Mouse (Mus musculus): Measurements from ENCODE around the gene Vmn1r218. TPM values are rescaled to one million over a fixed set of nuclear protein-coding genes. Genes with fewer than 3 reads are reported as not detected.
"Not testable (repeated sequence)": the region's sequence is repeated elsewhere in the genome, so short reads cannot be mapped to it uniquely, and the experiment has no call there.

Vmn1r218 gene
- not detected in 2 replicates for polyA plus RNA-seq (2014; fragmentation: Nextera tagmentation; extraction: Ambion mirVana)

GRCm38 (mm10) chr13:23133099-23133498, at the start of gene Vmn1r218:
Gene Vmn1r218 (plus strand): TSS chr13:23133155.
- Histone ChIP-seq H3K36me3 (ENCODE audit: control insufficient read depth, insufficient read depth, low read length) (no peaks in the 10 kb centered on the region), H3K9ac (ENCODE audit: low read length) (no peak within 1 kb of the TSS), H3K27ac (replicated peaks; ENCODE audit: low read depth, low read length) (no peak within 1 kb of the TSS), H3K4me2 (ENCODE audit: low read depth, severe bottlenecking) (no peak within 1 kb of the TSS), H3K9me3 (ENCODE audit: control insufficient read depth, low read length) (no peaks in the 10 kb centered on the region), H3K27me3 (ENCODE audit: control insufficient read depth, insufficient read depth, low read length) (no peaks in the 10 kb centered on the region), H3K4me3 (ENCODE audit: low read depth, low read length) (no peak within 1 kb of the TSS), H3K4me1 (ENCODE audit: control insufficient read depth, insufficient read depth, low read length) (no peaks in the 10 kb centered on the region)
- WGBS, result 76% methylated on average over 3 of the region's 3 CpGs
- no peak for ATAC-seq (ENCODE audit: insufficient number of reproducible peaks, low FRiP score, low TSS enrichment, low read depth)
- DNase-seq (ENCODE audit: low spot score), result no peak

DNA sequence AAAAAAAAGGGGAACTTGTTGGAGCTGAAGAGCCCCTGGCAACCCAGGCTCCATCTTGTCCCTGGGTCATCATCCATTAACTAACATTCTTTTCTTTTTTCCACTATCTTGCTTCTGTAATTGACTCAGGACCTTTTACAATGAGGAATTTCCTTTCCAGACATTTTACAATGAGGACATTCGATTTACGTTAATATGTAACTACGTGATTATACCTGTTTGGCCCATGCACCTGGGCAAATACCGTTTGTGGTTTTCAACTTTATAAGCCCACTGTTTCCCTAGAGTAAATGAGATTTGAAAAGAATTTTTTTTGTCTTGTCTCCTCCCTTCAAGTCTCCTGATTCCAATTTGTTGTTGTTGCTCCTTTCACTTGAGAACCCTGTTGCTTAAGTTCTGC, 38.6 kb upstream of the Vmn1r218 start:
- Histone ChIP-seq H3K4me3 (ENCODE audit: low read depth, low read length) (no peak overlapping the region), H3K36me3 (ENCODE audit: control insufficient read depth, insufficient read depth, low read length) (no peaks in the 10 kb centered on the region), H3K9me3 (ENCODE audit: control insufficient read depth, low read length) (no peaks in the 10 kb centered on the region), H3K27ac (replicated peaks; ENCODE audit: low read depth, low read length) (no peak overlapping the region), H3K27me3 (ENCODE audit: control insufficient read depth, insufficient read depth, low read length) (no peaks in the 10 kb centered on the region), H3K4me2 (ENCODE audit: low read depth, severe bottlenecking) (no peak overlapping the region), H3K4me1 (ENCODE audit: control insufficient read depth, insufficient read depth, low read length) (no peaks in the 10 kb centered on the region), H3K9ac (ENCODE audit: low read length) (no peak overlapping the region)
- WGBS, result 92% methylated on average over 4 of the region's 4 CpGs
- DNase-seq (ENCODE audit: low spot score) (no peak), ATAC-seq (ENCODE audit: insufficient number of reproducible peaks, low FRiP score, low TSS enrichment, low read depth) (no peak)

DNA sequence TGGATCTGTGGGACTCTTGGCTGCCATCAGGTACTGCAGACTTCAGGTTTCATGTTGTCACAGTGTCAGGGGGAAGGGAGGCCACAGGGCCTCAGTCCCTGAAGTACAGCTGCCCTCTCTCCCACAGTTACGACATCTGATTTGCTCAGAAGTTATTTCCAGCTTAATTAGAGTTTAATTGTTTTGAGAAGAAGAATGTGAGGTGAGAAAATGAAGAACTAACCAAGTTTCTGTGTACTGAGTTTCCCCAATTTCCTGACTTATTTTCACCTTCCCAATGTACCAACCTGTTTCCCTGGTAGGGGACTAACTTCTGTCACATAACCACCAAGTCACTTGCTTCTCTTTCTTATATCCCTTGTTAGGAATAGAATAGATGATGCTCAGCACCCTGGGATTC, 14.8 kb upstream of the Vmn1r218 start, which contains the start of gene Vmn1r217:
Gene Vmn1r217 (minus strand): TSS at position 101 of the 400 bp plus-strand sequence.
- WGBS, result 70% methylated on average over 1 of the region's 1 CpGs
- ATAC-seq (ENCODE audit: insufficient number of reproducible peaks, low FRiP score, low TSS enrichment, low read depth); H3K27me3 ChIP-seq (ENCODE audit: control insufficient read depth, insufficient read depth, low read length); H3K4me1 ChIP-seq (ENCODE audit: control insufficient read depth, insufficient read depth, low read length); H3K36me3 ChIP-seq (ENCODE audit: control insufficient read depth, insufficient read depth, low read length); H3K27ac ChIP-seq (replicated peaks; ENCODE audit: low read depth, low read length); H3K4me2 ChIP-seq (ENCODE audit: low read depth, severe bottlenecking); H3K9ac ChIP-seq (ENCODE audit: low read length); H3K9me3 ChIP-seq (ENCODE audit: control insufficient read depth, low read length); DNase-seq (ENCODE audit: low spot score); H3K4me3 ChIP-seq (ENCODE audit: low read depth, low read length): not testable (repeated sequence)

GRCm38 (mm10) chr13:23120611-23121010, 12.3 kb upstream of the Vmn1r218 start:
- H3K4me2 ChIP-seq (ENCODE audit: low read depth, severe bottlenecking), result no peak overlapping the region
- H3K36me3 ChIP-seq (ENCODE audit: control insufficient read depth, insufficient read depth, low read length), result no peaks in the 10 kb centered on the region
- no peaks in the 10 kb centered on the region for H3K27me3 ChIP-seq (ENCODE audit: control insufficient read depth, insufficient read depth, low read length)
- ATAC-seq (ENCODE audit: insufficient number of reproducible peaks, low FRiP score, low TSS enrichment, low read depth) (no peak), DNase-seq (ENCODE audit: low spot score) (no peak)
- WGBS, result 90% methylated on average over 2 of the region's 2 CpGs
- no peak overlapping the region for H3K4me3 ChIP-seq (ENCODE audit: low read depth, low read length)
- H3K9ac ChIP-seq (ENCODE audit: low read length), result no peak overlapping the region
- no peak overlapping the region for H3K27ac ChIP-seq (replicated peaks; ENCODE audit: low read depth, low read length)
- H3K4me1 ChIP-seq (ENCODE audit: control insufficient read depth, insufficient read depth, low read length), result no peaks in the 10 kb centered on the region
- no peaks in the 10 kb centered on the region for H3K9me3 ChIP-seq (ENCODE audit: control insufficient read depth, low read length)

- H3K36me3 ChIP-seq (ENCODE audit: control insufficient read depth, insufficient read depth, low read length), result no peaks in the 10 kb centered on the region
- DNase-seq (ENCODE audit: low spot score) (no peak), ATAC-seq (ENCODE audit: insufficient number of reproducible peaks, low FRiP score, low TSS enrichment, low read depth) (no peak)
- H3K27ac ChIP-seq (replicated peaks; ENCODE audit: low read depth, low read length), result no peak overlapping the region
- no peaks in the 10 kb centered on the region for H3K4me1 ChIP-seq (ENCODE audit: control insufficient read depth, insufficient read depth, low read length)
- H3K4me3 ChIP-seq (ENCODE audit: low read depth, low read length), result no peak overlapping the region
- no peak overlapping the region for H3K9ac ChIP-seq (ENCODE audit: low read length)
- WGBS, result 83% methylated on average over 1 of the region's 1 CpGs
- H3K27me3 ChIP-seq (ENCODE audit: control insufficient read depth, insufficient read depth, low read length), result no peaks in the 10 kb centered on the region
- H3K4me2 ChIP-seq (ENCODE audit: low read depth, severe bottlenecking), result no peak overlapping the region
- no peaks in the 10 kb centered on the region for H3K9me3 ChIP-seq (ENCODE audit: control insufficient read depth, low read length)
Measured at GRCm38 (mm10) chr13:23133501-23133900, 546 bp downstream of the Vmn1r218 start.

GRCm38 (mm10) chr13:23138880-23139279, 5.9 kb downstream of the Vmn1r218 start:
- Histone ChIP-seq H3K9ac (ENCODE audit: low read length) (no peak overlapping the region), H3K4me1 (ENCODE audit: control insufficient read depth, insufficient read depth, low read length) (no peaks in the 10 kb centered on the region), H3K9me3 (ENCODE audit: control insufficient read depth, low read length) (no peaks in the 10 kb centered on the region), H3K27me3 (ENCODE audit: control insufficient read depth, insufficient read depth, low read length) (no peaks in the 10 kb centered on the region), H3K4me3 (ENCODE audit: low read depth, low read length) (no peak overlapping the region), H3K36me3 (ENCODE audit: control insufficient read depth, insufficient read depth, low read length) (no peaks in the 10 kb centered on the region), H3K27ac (replicated peaks; ENCODE audit: low read depth, low read length) (no peak overlapping the region), H3K4me2 (ENCODE audit: low read depth, severe bottlenecking) (no peak overlapping the region)
- DNase-seq (ENCODE audit: low spot score) (no peak), ATAC-seq (ENCODE audit: insufficient number of reproducible peaks, low FRiP score, low TSS enrichment, low read depth) (no peak)
- 97% methylated on average over 2 of the region's 2 CpGs for WGBS

DNA sequence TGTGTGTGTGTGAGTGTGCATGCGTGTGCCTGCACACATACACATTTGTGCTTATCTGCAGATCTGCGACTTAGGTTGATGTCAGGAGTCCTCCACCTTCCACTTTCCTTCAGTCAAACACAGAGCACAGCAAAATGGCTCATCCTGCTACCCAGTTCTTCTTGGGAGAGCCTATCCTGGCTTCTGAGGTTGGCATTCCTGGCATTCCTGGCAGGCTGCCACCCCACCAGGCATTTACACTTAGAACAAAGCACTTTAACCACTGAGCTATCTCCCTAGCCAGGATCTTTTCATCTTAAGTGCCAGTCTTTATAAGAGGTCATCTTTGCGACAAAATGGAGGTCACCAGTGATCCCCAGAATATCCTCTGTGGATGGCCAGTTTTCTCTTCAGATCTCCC, 24.9 kb downstream of the Vmn1r218 start:
- Histone ChIP-seq H3K9ac (ENCODE audit: low read length) (no peak overlapping the region), H3K27me3 (ENCODE audit: control insufficient read depth, insufficient read depth, low read length) (no peaks in the 10 kb centered on the region), H3K4me1 (ENCODE audit: control insufficient read depth, insufficient read depth, low read length) (no peaks in the 10 kb centered on the region), H3K4me2 (ENCODE audit: low read depth, severe bottlenecking) (no peak overlapping the region), H3K27ac (replicated peaks; ENCODE audit: low read depth, low read length) (no peak overlapping the region), H3K36me3 (ENCODE audit: control insufficient read depth, insufficient read depth, low read length) (no peaks in the 10 kb centered on the region), H3K4me3 (ENCODE audit: low read depth, low read length) (no peak overlapping the region), H3K9me3 (ENCODE audit: control insufficient read depth, low read length) (no peaks in the 10 kb centered on the region)
- WGBS, result 84% methylated on average over 3 of the region's 3 CpGs
- ATAC-seq (ENCODE audit: insufficient number of reproducible peaks, low FRiP score, low TSS enrichment, low read depth), result no peak
- no peak for DNase-seq (ENCODE audit: low spot score)

DNA sequence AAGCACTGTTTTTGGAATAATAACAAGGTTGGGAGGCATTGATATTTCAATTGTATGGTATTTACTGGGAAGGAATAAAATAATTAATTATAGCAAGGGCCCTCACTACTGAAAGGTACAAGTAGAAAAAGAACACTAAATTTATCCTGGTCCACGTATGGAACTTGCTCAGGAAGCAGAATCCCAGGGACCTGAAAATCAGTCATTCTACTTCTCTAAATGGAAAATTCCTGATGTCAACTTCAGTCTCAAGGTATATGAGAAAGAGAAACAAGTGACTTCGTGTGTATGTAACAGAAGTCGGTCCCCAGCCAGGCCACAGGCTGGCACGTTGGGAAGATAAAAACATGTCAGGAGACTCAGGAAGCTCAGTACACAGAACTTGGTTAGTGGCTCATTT, 26.1 kb downstream of the Vmn1r218 start, which contains the start of gene Vmn1r219:
Gene Vmn1r219 (plus strand): TSS at position 301 of the 400 bp plus-strand sequence.
- WGBS, result 81% methylated on average over 4 of the region's 4 CpGs
- no peaks in the 10 kb centered on the region for H3K4me1 ChIP-seq (ENCODE audit: control insufficient read depth, insufficient read depth, low read length)
- no peak within 1 kb of the TSS for H3K4me2 ChIP-seq (ENCODE audit: low read depth, severe bottlenecking)
- no peaks in the 10 kb centered on the region for H3K36me3 ChIP-seq (ENCODE audit: control insufficient read depth, insufficient read depth, low read length)
- H3K4me3 ChIP-seq (ENCODE audit: low read depth, low read length), result no peak within 1 kb of the TSS
- H3K27ac ChIP-seq (replicated peaks; ENCODE audit: low read depth, low read length), result no peak within 1 kb of the TSS
- no peak for ATAC-seq (ENCODE audit: insufficient number of reproducible peaks, low FRiP score, low TSS enrichment, low read depth)
- no peak for DNase-seq (ENCODE audit: low spot score)
- no peaks in the 10 kb centered on the region for H3K27me3 ChIP-seq (ENCODE audit: control insufficient read depth, insufficient read depth, low read length)
- H3K9me3 ChIP-seq (ENCODE audit: control insufficient read depth, low read length), result no peaks in the 10 kb centered on the region
- H3K9ac ChIP-seq (ENCODE audit: low read length), result no peak within 1 kb of the TSS

- H3K9ac ChIP-seq (ENCODE audit: low read length); H3K4me2 ChIP-seq (ENCODE audit: low read depth, severe bottlenecking); DNase-seq (ENCODE audit: low spot score); H3K9me3 ChIP-seq (ENCODE audit: control insufficient read depth, low read length); H3K4me3 ChIP-seq (ENCODE audit: low read depth, low read length); H3K27ac ChIP-seq (replicated peaks; ENCODE audit: low read depth, low read length); ATAC-seq (ENCODE audit: insufficient number of reproducible peaks, low FRiP score, low TSS enrichment, low read depth); H3K36me3 ChIP-seq (ENCODE audit: control insufficient read depth, insufficient read depth, low read length); H3K27me3 ChIP-seq (ENCODE audit: control insufficient read depth, insufficient read depth, low read length); H3K4me1 ChIP-seq (ENCODE audit: control insufficient read depth, insufficient read depth, low read length): not testable (repeated sequence)
- WGBS, result 89% methylated on average over 4 of the region's 4 CpGs
Measured at GRCm38 (mm10) chr13:23166471-23166870, 33.5 kb downstream of the Vmn1r218 start.
